Mouse (Mus musculus) mouse embryonic stem cell (cell line): ENCODE data around the gene Cep57.

ENCODE experiments used
- in situ Hi-C, 2 experiments: fragments of 300-500 bp; cut with MboI; formaldehyde crosslinking; loops; 1 replicate in 1 of 2; 3 replicates in 1 of 2; pipeline ENCODE4 v1.14.3; 2019 to 2020; ENCODE audit warnings: low sequenced_read_pairs in 2 of 2, low pct_unique_long_range_greater_than_20kb in 1 of 2, mixed read lengths in 1 of 2; ENCODE audit not compliant: unreplicated experiment in 1 of 2

Cep57 gene

DNA sequence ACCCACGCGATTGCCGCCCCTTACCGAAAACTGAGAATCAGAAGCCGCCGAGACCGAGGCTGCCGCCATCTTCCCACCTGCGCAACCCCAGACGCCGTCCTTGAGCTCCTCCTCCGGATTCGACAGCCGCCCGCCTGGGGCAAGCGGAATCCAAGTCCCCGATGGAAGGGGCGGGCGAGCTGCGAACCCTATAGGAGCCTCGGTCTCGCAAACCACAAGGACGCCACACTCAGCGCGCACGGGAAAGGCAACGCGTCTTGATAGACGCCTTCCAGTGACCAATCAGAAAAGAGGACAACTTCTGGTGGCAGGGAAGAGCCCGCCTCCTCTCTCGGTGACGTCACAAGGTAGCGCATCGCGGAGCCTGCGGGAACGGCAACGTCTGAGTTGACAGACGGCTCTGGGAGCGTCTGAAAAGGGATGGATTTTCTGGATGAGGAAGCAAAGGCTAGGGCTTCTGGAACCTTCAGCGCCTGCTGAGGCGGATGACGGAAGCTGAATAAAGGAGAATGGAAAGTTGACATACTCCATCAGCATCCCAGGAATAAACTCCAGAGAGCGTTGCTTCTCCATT, at the start of gene Cep57:
Gene Cep57 (minus strand): TSS at position 276 of the 574 bp plus-strand sequence.
- in situ Hi-C loops: loop anchor here (25.0 kb wide), 2 partner anchors 960 to 1510 kb away; partner anchors contain the start of genes Ankrd49 (in 2 of the 2) and Mre11a (in 2 of the 2)

DNA sequence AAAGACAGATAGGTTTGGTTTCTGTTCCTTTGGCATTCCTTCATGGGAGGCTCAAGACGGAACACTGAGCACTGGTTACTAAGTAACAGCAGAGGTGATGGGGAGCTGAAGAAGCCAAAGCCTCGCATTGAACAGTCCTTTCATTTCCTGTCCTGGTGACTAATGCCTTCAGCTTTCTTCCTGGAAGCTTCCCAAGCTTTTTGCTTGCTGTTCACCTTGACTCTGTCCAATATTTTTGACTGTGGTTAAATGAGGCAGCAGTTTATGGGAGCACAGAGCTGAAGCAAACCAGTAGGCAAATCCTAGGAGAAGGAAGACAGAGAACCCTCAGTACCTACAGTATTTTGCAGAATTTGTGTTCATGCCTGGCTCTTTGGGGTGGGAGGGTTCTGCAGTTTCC, 48.4 kb upstream of the Cep57 start:
- in situ Hi-C loops: no loop called here

DNA sequence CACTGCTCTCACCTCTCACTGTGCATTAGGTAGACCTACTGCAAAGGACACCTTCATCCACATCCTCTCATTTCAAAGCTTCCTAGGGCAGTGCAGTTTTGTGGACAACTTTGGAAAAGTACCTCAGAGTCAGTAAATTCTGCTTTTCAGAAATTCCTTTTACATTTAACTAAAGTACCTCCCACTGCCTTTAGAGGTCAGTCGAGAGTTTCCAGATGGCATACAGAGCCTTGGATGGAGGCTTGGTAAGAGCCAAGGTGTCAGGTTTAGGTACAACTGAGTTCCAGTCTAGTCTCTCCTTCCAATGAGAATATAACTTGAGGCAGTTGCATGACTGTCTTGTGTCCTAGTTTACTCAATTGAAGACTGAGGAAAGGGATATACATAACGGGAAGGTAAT, 47.5 kb upstream of the Cep57 start:
- in situ Hi-C loops: no loop called here

DNA sequence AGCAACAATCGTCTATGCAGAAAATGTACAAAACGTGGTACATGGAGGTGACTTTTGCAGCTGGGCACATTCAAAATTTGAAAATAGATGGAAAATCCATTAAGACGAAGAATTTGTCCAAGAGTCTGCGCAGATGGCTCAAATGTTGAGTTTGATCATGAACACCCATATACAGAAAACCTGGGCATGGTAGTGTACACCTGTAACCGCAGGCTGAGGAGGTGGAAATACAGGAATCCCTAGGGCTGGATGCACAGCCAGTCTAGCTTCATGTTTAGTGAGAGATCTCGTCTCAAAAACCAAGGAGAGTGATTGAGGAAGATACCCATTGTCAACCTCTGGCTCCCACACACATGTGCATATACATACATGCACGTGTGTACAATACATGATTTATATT, 44.7 kb upstream of the Cep57 start:
- in situ Hi-C loops: no loop called here

DNA sequence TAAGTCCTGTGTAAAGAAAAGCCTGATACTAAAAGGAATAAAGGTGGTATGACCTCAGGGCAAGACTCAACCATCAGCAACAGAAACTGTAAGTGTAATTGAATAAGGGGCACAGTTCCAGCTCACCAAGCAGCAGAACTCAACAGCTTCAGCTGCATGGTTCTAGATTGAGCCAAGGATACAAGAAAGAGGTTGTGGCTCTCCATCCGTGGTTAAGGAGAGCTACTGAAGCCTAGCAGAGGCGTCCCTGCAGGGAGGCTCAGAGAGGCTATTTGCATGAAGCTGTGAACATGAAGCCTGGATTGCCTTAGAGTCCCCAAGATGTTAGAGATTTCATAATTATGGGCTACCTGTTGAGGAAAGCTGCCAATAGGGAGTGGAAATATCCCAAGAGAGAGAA, 40.7 kb upstream of the Cep57 start:
- in situ Hi-C loops: no loop called here

DNA sequence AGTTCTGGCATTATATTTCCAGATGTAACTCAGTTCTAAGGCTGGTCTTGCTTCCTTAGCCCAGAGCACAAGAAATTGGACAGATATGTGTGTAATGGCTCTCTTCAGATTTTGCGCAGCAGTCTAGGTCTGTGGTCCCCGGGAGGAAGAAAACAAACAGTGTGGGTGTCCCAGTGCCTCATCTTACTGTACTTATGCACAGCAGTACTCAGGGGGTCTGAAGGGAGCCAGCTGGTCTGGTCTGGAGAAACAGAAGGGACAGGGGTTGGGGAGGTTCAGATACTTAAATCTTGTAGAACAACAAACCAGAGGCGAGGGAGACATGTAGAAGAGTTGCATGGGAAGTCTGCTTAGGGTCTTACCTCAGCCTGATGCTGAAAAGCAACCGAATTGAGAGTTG, 29.9 kb upstream of the Cep57 start:
- in situ Hi-C loops: no loop called here

- in situ Hi-C loops: no loop called here
These were observed 29.3 kb upstream of the Cep57 start for GRCm38 (mm10) chr9:13856247-13856646.

DNA sequence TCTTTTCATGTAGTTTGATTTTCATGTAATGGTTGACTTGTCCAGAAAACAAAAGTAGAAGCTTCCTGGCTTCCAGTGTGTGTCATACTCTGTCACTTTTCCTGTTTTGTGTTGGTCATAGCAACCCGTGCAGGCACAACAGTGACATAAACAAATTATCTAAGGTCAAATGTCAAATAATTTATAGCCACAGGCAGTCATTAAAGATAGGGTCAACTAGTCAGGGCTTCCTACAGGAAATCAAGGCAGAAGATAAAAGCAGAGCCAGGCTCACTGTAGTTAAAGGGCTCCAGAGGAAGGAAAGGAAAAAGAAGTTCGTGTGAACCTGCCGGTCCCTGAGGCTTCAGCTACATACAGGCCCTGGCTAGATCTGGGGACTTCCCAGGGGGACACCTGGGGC, 27.0 kb upstream of the Cep57 start:
- in situ Hi-C loops: no loop called here

DNA sequence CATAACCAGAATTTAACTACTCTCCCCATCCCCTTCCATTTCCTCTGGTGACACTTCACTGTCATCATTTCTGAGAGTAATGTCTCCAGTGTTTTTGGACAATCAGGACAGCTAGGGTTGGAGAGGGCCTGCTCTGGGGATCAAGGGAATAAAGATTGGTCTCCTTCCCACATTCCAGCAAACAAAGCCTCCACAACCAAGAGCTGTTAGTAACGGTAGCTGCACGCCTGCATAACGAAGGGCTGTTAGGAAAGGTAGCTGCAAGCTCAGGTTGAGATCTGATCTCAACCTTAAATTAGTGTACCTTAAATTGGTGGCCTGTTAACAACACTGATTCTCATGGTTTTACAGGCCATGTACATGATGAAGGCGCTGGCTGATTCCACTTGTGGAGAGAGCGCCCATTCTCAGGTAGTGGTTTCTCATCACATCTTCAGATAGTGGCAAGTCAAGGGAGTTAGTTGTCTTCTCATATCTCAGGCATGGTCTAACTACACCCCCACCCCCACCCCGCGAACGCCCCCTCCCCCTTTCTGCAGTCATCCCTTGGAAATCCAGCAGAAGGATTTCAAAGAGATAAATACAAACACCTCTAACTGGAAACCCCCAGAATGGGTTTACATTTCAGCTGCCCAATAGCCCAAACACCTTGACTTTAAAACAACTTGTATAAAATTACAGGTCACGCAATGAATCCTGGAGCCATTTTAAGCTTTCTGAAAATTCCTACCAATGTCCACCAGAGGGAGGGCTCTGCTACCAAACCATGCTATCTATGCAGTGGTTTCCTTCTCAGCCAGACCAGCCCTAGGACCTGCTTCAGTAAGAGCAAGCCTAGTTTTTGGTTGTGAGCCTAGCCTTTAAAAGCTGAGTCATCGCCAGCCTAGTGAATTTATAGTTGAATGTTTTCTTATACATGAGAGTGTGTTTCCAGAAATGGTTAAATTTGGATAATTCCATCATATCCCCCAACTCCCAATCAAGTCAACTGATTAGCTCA, 21.9 kb upstream of the Cep57 start:
- in situ Hi-C loops: loop anchor here (25.0 kb wide), 2 partner anchors 939 to 1489 kb away; partner anchors contain the start of genes Ankrd49 (in 2 of the 2) and Mre11a (in 2 of the 2)

DNA sequence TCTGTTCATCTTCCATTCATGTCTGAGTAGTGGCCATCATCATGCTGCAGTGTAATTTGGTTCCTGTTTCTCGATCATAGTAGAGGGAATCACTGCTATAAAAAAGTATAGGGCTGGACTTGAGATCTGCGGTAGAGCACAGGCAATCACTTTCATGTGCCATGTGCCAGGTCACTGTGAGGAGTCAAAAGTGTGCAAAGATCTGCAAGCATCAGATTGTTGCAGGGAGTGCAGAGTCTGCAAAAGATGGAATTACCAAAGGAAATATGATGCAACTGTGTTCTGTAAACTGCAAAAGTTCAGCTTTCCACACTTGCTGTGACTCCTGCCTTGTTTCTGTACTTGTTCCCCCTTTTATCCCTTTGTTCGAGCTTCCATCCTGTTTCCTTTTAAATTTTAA, 20.7 kb upstream of the Cep57 start:
- in situ Hi-C loops: loop anchor here (25.0 kb wide), 2 partner anchors 940 to 1490 kb away; partner anchors contain the start of genes Ankrd49 (in 2 of the 2) and Mre11a (in 2 of the 2)

GRCm38 (mm10) chr9:13836726-13837125, 9.8 kb upstream of the Cep57 start:
- in situ Hi-C loops: loop anchor here (25.0 kb wide), 2 partner anchors 951 to 1501 kb away; partner anchors contain the start of genes Ankrd49 (in 2 of the 2) and Mre11a (in 2 of the 2)

DNA sequence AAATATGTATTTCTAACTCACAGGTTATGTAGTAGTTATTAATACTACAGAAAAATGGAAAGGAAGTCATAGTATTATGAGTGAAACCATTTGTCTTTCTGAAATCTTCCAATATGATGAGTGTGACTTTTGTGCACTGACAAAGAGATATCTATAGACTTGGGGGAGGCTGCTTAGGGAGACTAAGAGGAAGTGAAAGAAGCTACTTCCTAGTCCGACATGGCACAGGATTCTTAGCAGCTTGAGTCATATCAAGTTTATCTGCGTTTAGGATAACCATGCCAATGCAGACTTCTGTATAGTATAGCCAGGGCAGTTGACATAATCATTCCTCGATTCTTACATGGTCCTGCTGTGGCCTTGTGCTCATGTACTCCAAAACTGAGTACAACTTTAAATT, 8.3 kb upstream of the Cep57 start:
- in situ Hi-C loops: loop anchor here (25.0 kb wide), 2 partner anchors 952 to 1502 kb away; partner anchors contain the start of genes Ankrd49 (in 2 of the 2) and Mre11a (in 2 of the 2)

DNA sequence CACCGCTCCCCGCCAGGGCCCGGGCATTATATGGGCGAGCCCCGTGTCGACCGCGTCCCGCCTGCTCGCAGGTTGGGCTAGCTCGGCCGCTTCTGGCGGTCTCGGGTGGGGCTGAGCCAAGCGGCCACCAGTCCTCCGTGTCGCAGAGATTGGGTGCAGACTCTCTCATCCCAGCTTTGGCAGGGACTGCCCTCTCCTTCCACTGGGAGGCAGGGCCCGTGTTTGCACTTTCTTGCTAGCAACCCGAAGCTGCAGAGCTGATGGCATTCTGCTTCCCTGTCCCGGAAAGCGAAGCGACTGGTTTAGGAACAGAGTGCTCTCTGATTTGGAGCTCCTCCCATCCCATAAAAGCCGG, 1.2 kb upstream of the Cep57 start:
- in situ Hi-C loops: loop anchor here (25.0 kb wide), 2 partner anchors 959 to 1509 kb away; partner anchors contain the start of genes Ankrd49 (in 2 of the 2) and Mre11a (in 2 of the 2)

DNA sequence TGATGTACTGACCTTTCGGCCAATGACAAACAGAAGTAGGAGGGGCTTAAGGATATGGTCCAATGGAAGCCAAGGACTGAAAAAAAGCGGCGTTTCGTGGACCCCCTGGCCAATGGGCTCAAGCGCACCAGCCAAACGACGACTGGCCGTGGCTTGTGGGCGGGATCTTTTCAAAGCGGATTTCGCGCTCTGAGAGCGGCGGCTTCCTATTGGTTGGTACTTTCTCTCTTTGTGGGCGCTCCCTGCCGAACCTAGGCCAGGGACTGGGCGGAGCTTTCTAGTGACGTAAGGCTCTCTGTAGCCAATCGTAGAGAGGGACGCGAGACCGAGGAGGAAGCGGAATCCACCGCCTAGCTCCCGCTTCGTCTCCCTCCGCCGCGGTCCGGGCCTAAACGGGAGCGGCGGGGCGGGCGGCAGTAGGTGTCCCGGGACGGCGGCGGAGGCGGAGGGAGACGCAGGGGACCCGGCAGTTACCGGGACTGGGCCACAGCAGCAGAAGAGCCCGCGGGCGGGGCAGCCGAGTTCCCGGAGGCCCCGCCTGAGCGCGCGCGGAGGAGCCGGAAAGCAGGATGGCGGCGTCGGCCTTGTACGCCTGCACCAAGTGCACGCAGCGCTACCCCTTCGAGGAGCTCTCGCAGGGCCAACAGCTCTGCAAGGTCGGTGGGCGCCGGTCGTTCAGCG, 639 bp upstream of the Cep57 start, which contains the start of gene Fam76b:
Gene Fam76b (plus strand): TSS at position 311 of the 681 bp plus-strand sequence.
- in situ Hi-C loops: loop anchor here (25.0 kb wide), 2 partner anchors 960 to 1510 kb away; partner anchors contain the start of genes Ankrd49 (in 2 of the 2) and Mre11a (in 2 of the 2)

- in situ Hi-C loops: loop anchor here (25.0 kb wide), 2 partner anchors 961 to 1511 kb away; partner anchors contain the start of genes Ankrd49 (in 2 of the 2) and Mre11a (in 2 of the 2)
These were observed 509 bp downstream of the Cep57 start for GRCm38 (mm10) chr9:13826391-13826805.

- in situ Hi-C loops: loop anchor here (25.0 kb wide), 2 partner anchors 961 to 1511 kb away; partner anchors contain the start of genes Ankrd49 (in 2 of the 2) and Mre11a (in 2 of the 2)
These were observed 1.0 kb downstream of the Cep57 start for GRCm38 (mm10) chr9:13825896-13826295.

DNA sequence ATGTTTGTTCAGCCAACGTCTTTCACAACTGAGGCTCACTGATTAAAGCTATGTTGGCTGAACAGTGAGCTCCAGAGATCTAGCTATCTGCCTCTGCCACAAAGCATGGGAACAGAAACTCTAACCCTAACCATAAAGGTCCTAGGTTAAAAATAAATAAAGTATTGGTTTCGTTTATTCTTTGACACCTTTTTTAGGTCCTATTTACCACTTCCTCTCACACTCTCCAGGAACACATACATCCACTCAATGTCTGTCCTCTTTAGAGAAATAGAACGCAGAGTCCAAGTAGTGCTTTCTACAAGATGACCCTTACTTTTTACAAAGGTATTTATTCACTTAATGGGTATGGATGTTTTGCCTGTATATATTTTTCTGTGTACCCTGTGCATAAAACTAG, 6.1 kb downstream of the Cep57 start:
- in situ Hi-C loops: loop anchor here in 1 of 2 experiments (25.0 kb wide), 1 partner anchor 1517 kb away; no protein-coding TSS in a partner anchor

DNA sequence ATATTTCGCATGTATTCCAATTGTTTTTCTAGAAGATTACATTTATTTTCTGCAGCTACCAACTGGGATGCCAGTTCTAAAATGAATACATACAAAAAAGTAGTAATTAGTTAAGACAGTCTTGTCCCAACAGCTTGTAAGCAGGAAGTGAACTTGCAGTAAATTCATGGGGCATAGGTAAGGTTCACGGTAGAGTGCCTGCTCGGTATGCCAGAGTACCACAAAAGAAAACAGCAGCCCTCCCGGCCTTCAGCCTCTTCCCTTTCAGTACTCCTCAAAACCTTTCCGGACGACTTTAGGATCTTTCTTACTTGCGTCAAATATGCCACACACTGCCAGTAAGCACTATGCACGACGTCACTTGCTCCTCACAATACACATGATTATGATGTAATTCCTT, 8.5 kb downstream of the Cep57 start:
- in situ Hi-C loops: loop anchor here in 1 of 2 experiments (25.0 kb wide), 1 partner anchor 1519 kb away; no protein-coding TSS in a partner anchor
